Mouse (Mus musculus) C2C12 (cell line): ENCODE results near the gene Tapbpl.

Experiments
- CEBPB ChIP-seq: IDR thresholded peaks from one replicate; pipeline ENCODE4 v1.6.1; 2011; ENCODE audit warnings: low read depth, mild to moderate bottlenecking, control low read depth, moderate library complexity
- CTCF ChIP-seq: IDR thresholded peaks from one replicate; pipeline ENCODE4 v1.5.1; 2011; ENCODE audit not compliant: control insufficient read depth, insufficient read depth, insufficient read length
- FOSL1 ChIP-seq: IDR thresholded peaks from one replicate; pipeline ENCODE4 v1.8.0; 2011; ENCODE audit warnings: mild to moderate bottlenecking, low read length; ENCODE audit not compliant: poor library complexity, insufficient read depth, severe bottlenecking
- MAX ChIP-seq: IDR thresholded peaks from one replicate; pipeline ENCODE4 v1.6.1; 2011; ENCODE audit warnings: mild to moderate bottlenecking, control low read depth
- MYOG ChIP-seq: IDR thresholded peaks from one replicate; pipeline ENCODE4 v1.6.1; 2011; ENCODE audit not compliant: control insufficient read depth, insufficient read length; ENCODE audit errors: extremely low read depth
- USF1 ChIP-seq: IDR thresholded peaks from one replicate; pipeline ENCODE4 v1.6.1; 2011; ENCODE audit warnings: low read depth, mild to moderate bottlenecking, control low read depth, moderate library complexity

DNA sequence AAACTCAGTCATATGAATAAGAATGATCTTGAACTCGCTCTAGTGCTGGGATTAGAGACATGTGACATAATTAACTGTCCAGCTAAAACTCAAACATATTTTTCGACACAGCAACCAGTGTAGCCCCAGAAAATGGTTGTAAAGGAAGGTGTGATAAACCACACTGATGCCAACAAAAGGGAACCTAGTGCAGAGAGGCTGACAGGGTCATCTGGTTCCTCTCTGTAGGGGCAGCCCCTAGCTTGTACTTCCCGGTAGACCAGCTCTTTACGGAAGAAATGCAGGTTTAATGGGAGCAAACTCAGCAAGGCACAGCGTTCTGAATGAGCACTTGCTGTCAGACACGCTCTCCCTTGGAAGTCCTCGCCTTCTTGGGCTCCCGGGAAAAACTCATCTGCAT lies 48.1 kb upstream of the Tapbpl start:
- no peak for TF ChIP-seq CEBPB
- no peak for TF ChIP-seq MYOG
- TF ChIP-seq CTCF: no peak
- no peak for TF ChIP-seq MAX
- no peak for TF ChIP-seq USF1
- no peak for TF ChIP-seq FOSL1
